Mouse (Mus musculus) fat pad, adult 2 months (tissue): ENCODE measurements around the gene Fam102a.

Source experiments
- DNase-seq: peaks from one replicate; pipeline ENCODE4 v3.0.0-alpha.2; 2011; ENCODE audit warnings: low read depth, low spot score; ENCODE audit errors: extremely low read depth

The Fam102a gene

GRCm38 (mm10) chr2:32576532-32576931 is 41.4 kb downstream of the Fam102a start:
- DNase-seq: no peak

- no peak for DNase-seq
Measured at GRCm38 (mm10) chr2:32578146-32579046, 43.3 kb downstream of the Fam102a start.

- DNase-seq: no peak
Measured at GRCm38 (mm10) chr2:32581450-32582095, 46.4 kb downstream of the Fam102a start.

GRCm38 (mm10) chr2:32582830-32583799 is 48.0 kb downstream of the Fam102a start:
- DNase-seq: no peak

GRCm38 (mm10) chr2:32585149-32585714 is 50.1 kb downstream of the Fam102a start:
- no peak for DNase-seq

GRCm38 (mm10) chr2:32586871-32587351 is 51.8 kb downstream of the Fam102a start, which contains the start of gene St6galnac4:
Gene St6galnac4, plus strand, starts transcription at chr2:32587095.
- no peak for DNase-seq

GRCm38 (mm10) chr2:32587731-32588321 is 52.7 kb downstream of the Fam102a start:
- DNase-seq: no peak

- DNase-seq: no peak
Measured at GRCm38 (mm10) chr2:32589213-32589795, 54.2 kb downstream of the Fam102a start.

GRCm38 (mm10) chr2:32590224-32590623 is 55.1 kb downstream of the Fam102a start:
- no peak for DNase-seq

GRCm38 (mm10) chr2:32591249-32591648 is 56.1 kb downstream of the Fam102a start:
- no peak for DNase-seq

- no peak for DNase-seq
Measured at GRCm38 (mm10) chr2:32596725-32597124, 61.6 kb downstream of the Fam102a start.

GRCm38 (mm10) chr2:32597248-32597647 is 62.1 kb downstream of the Fam102a start:
- DNase-seq: no peak

GRCm38 (mm10) chr2:32597699-32598098 is 62.6 kb downstream of the Fam102a start:
- no peak for DNase-seq

- no peak for DNase-seq
Measured at GRCm38 (mm10) chr2:32598506-32598905, 63.4 kb downstream of the Fam102a start.

GRCm38 (mm10) chr2:32599409-32599808 is 64.3 kb downstream of the Fam102a start, which contains the start of gene St6galnac6:
Gene St6galnac6, plus strand, starts transcription at chr2:32599709.
- DNase-seq: no peak

GRCm38 (mm10) chr2:32601417-32602065 is 66.4 kb downstream of the Fam102a start:
- DNase-seq: no peak

- no peak for DNase-seq
Measured at GRCm38 (mm10) chr2:32602600-32603054, 67.5 kb downstream of the Fam102a start.

GRCm38 (mm10) chr2:32604631-32605030 is 69.5 kb downstream of the Fam102a start:
- no peak for DNase-seq
